Mouse (Mus musculus): ENCODE data around the gene Sec24b. TPM values are rescaled to one million over a fixed set of nuclear protein-coding genes. Genes with fewer than 3 reads are reported as not detected.
A peak's percentile ranks its signal among the peaks of the same experiment; 100 is the strongest.

The Sec24b gene
- polyA plus RNA-seq, 1 experiment from 2014 or later: 10.9 TPM

- Histone ChIP-seq H3K9me3 (ENCODE audit: control insufficient read depth, low read length) (no peaks in the 10 kb centered on the region), H3K36me3 (ENCODE audit: control insufficient read depth, insufficient read depth, low read length) (peaks cover 20% of the 10 kb centered on the region), H3K9ac (ENCODE audit: low read length) (no peak overlapping the region), H3K4me2 (replicated peaks; ENCODE audit: low read depth) (no peak overlapping the region), H3K27me3 (ENCODE audit: control insufficient read depth, insufficient read depth, low read length) (no peaks in the 10 kb centered on the region), H3K4me3 (ENCODE audit: low read depth, low read length) (no peak overlapping the region), H3K27ac (replicated peaks) (no peak overlapping the region), H3K4me1 (replicated peaks; ENCODE audit: control insufficient read depth, insufficient read depth) (no peaks in the 10 kb centered on the region)
- TF ChIP-seq CTCF (IDR thresholded peaks at IDR 0.05; ENCODE audit: low read depth) (no peak), EP300 (optimal IDR thresholded peaks at IDR 0.05) (no peak)
- ATAC-seq (ENCODE audit: low FRiP score, low TSS enrichment) (no peak), DNase-seq (ENCODE audit: low spot score) (peak; percentile 8)
- 93% methylated on average over 8 of the region's 8 CpGs for WGBS
Observed at GRCm38 (mm10) chr3:130025556-130025955, 35.8 kb downstream of the Sec24b start.

GRCm38 (mm10) chr3:130012943-130013342 lies 48.4 kb downstream of the Sec24b start:
- Histone ChIP-seq H3K9me3 (ENCODE audit: control insufficient read depth, low read length) (no peaks in the 10 kb centered on the region), H3K9ac (ENCODE audit: low read length) (no peak overlapping the region), H3K4me3 (ENCODE audit: low read depth, low read length) (no peak overlapping the region), H3K36me3 (ENCODE audit: control insufficient read depth, insufficient read depth, low read length) (peaks cover 11% of the 10 kb centered on the region), H3K4me1 (replicated peaks; ENCODE audit: control insufficient read depth, insufficient read depth) (no peaks in the 10 kb centered on the region), H3K4me2 (replicated peaks; ENCODE audit: low read depth) (no peak overlapping the region), H3K27ac (replicated peaks) (no peak overlapping the region), H3K27me3 (ENCODE audit: control insufficient read depth, insufficient read depth, low read length) (no peaks in the 10 kb centered on the region)
- DNase-seq (ENCODE audit: low spot score) (no peak), ATAC-seq (ENCODE audit: low FRiP score, low TSS enrichment) (no peak)
- 54% methylated on average over 2 of the region's 2 CpGs for WGBS
- no peak for TF ChIP-seq CTCF (IDR thresholded peaks at IDR 0.05; ENCODE audit: low read depth)

GRCm38 (mm10) chr3:130011236-130011635 lies 50.1 kb downstream of the Sec24b start:
- H3K27ac ChIP-seq (replicated peaks): no peak overlapping the region
- H3K36me3 ChIP-seq (ENCODE audit: control insufficient read depth, insufficient read depth, low read length): peaks cover 20% of the 10 kb centered on the region
- TF ChIP-seq EP300 (optimal IDR thresholded peaks at IDR 0.05): no peak
- TF ChIP-seq CTCF (IDR thresholded peaks at IDR 0.05; ENCODE audit: low read depth): no peak
- H3K4me2 ChIP-seq (replicated peaks; ENCODE audit: low read depth): no peak overlapping the region
- H3K27me3 ChIP-seq (ENCODE audit: control insufficient read depth, insufficient read depth, low read length): no peaks in the 10 kb centered on the region
- H3K4me1 ChIP-seq (replicated peaks; ENCODE audit: control insufficient read depth, insufficient read depth): no peaks in the 10 kb centered on the region
- H3K9me3 ChIP-seq (ENCODE audit: control insufficient read depth, low read length): no peaks in the 10 kb centered on the region
- WGBS: 65% methylated on average over 1 of the region's 1 CpGs
- no peak overlapping the region for H3K9ac ChIP-seq (ENCODE audit: low read length)
- ATAC-seq (ENCODE audit: low FRiP score, low TSS enrichment): no peak
- no peak for DNase-seq (ENCODE audit: low spot score)
- no peak overlapping the region for H3K4me3 ChIP-seq (ENCODE audit: low read depth, low read length)

- ATAC-seq (ENCODE audit: low FRiP score, low TSS enrichment) (no peak), DNase-seq (ENCODE audit: low spot score) (no peak)
- H3K36me3 ChIP-seq (ENCODE audit: control insufficient read depth, insufficient read depth, low read length): peaks cover 41% of the 10 kb centered on the region
Observed at GRCm38 (mm10) chr3:130006141-130006540, 55.2 kb downstream of the Sec24b start.

GRCm38 (mm10) chr3:130000926-130001325 lies 60.4 kb downstream of the Sec24b start:
- TF ChIP-seq CTCF (IDR thresholded peaks at IDR 0.05; ENCODE audit: low read depth) (no peak), EP300 (optimal IDR thresholded peaks at IDR 0.05) (no peak)
- 93% methylated on average over 11 of the region's 11 CpGs for WGBS
- Histone ChIP-seq H3K4me3 (ENCODE audit: low read depth, low read length) (no peak overlapping the region), H3K27ac (replicated peaks) (no peak overlapping the region), H3K4me1 (replicated peaks; ENCODE audit: control insufficient read depth, insufficient read depth) (no peaks in the 10 kb centered on the region), H3K4me2 (replicated peaks; ENCODE audit: low read depth) (no peak overlapping the region), H3K9me3 (ENCODE audit: control insufficient read depth, low read length) (no peaks in the 10 kb centered on the region), H3K36me3 (ENCODE audit: control insufficient read depth, insufficient read depth, low read length) (peaks cover 40% of the 10 kb centered on the region), H3K27me3 (ENCODE audit: control insufficient read depth, insufficient read depth, low read length) (no peaks in the 10 kb centered on the region), H3K9ac (ENCODE audit: low read length) (no peak overlapping the region)
- DNase-seq (ENCODE audit: low spot score) (no peak), ATAC-seq (ENCODE audit: low FRiP score, low TSS enrichment) (no peak)

More at GRCm38 (mm10) chr3:130006141-130006540, 55.2 kb downstream of the Sec24b start:
- Histone ChIP-seq H3K27me3 (ENCODE audit: control insufficient read depth, insufficient read depth, low read length) (no peaks in the 10 kb centered on the region), H3K9ac (ENCODE audit: low read length) (no peak overlapping the region), H3K4me3 (ENCODE audit: low read depth, low read length) (no peak overlapping the region), H3K9me3 (ENCODE audit: control insufficient read depth, low read length) (no peaks in the 10 kb centered on the region), H3K4me1 (replicated peaks; ENCODE audit: control insufficient read depth, insufficient read depth) (no peaks in the 10 kb centered on the region), H3K4me2 (replicated peaks; ENCODE audit: low read depth) (no peak overlapping the region), H3K27ac (replicated peaks) (no peak overlapping the region)
- WGBS: 83% methylated on average over 7 of the region's 7 CpGs
- TF ChIP-seq EP300 (optimal IDR thresholded peaks at IDR 0.05) (no peak), CTCF (IDR thresholded peaks at IDR 0.05; ENCODE audit: low read depth) (no peak)

GRCm38 (mm10) chr3:129998526-129998925 lies 62.8 kb downstream of the Sec24b start:
- no peaks in the 10 kb centered on the region for H3K27me3 ChIP-seq (ENCODE audit: control insufficient read depth, insufficient read depth, low read length)
- H3K4me1 ChIP-seq (replicated peaks; ENCODE audit: control insufficient read depth, insufficient read depth): no peaks in the 10 kb centered on the region
- H3K9ac ChIP-seq (ENCODE audit: low read length): no peak overlapping the region
- no peaks in the 10 kb centered on the region for H3K9me3 ChIP-seq (ENCODE audit: control insufficient read depth, low read length)
- H3K27ac ChIP-seq (replicated peaks): no peak overlapping the region
- peaks cover 33% of the 10 kb centered on the region for H3K36me3 ChIP-seq (ENCODE audit: control insufficient read depth, insufficient read depth, low read length)
- H3K4me3 ChIP-seq (ENCODE audit: low read depth, low read length): no peak overlapping the region
- DNase-seq (ENCODE audit: low spot score) (no peak), ATAC-seq (ENCODE audit: low FRiP score, low TSS enrichment) (no peak)
- WGBS: 85% methylated on average over 6 of the region's 6 CpGs
- no peak for TF ChIP-seq EP300 (optimal IDR thresholded peaks at IDR 0.05)
- TF ChIP-seq CTCF (IDR thresholded peaks at IDR 0.05; ENCODE audit: low read depth): no peak
- H3K4me2 ChIP-seq (replicated peaks; ENCODE audit: low read depth): no peak overlapping the region

All from stomach, postnatal 0 days (tissue).